Mouse (Mus musculus): ENCODE results near the gene Prss57. TPM values are rescaled to one million over a fixed set of nuclear protein-coding genes. Genes with fewer than 3 reads are reported as not detected.

The Prss57 gene
- polyA plus RNA-seq, 1 experiment from 2014 or later = not detected

GRCm38 (mm10) chr10:79774486-79775279 lies 16.1 kb downstream of the Prss57 start:
- 66% methylated on average over 5 of the region's 5 CpGs for WGBS
- Histone ChIP-seq H3K27me3 (ENCODE audit: control insufficient read depth, insufficient read depth, low read length) (no peaks in the 10 kb centered on the region), H3K9me3 (ENCODE audit: control insufficient read depth, low read depth, low read length) (no peaks in the 10 kb centered on the region), H3K4me3 (ENCODE audit: low read depth, low read length) (no peak overlapping the region), H3K27ac (ENCODE audit: low read length) (no peak overlapping the region), H3K4me2 (replicated peaks; ENCODE audit: low read depth, low read length) (no peak overlapping the region), H3K4me1 (ENCODE audit: control insufficient read depth, insufficient read depth, low read length) (peaks cover 21% of the 10 kb centered on the region), H3K36me3 (ENCODE audit: control insufficient read depth, insufficient read depth, low read length) (no peaks in the 10 kb centered on the region), H3K9ac (replicated peaks; ENCODE audit: low read depth, low read length) (no peak overlapping the region)
- no peak for ATAC-seq (ENCODE audit: insufficient number of reproducible peaks, insufficient read depth, low FRiP score, low read depth)

- Histone ChIP-seq H3K27me3 (ENCODE audit: control insufficient read depth, insufficient read depth, low read length) (no peaks in the 10 kb centered on the region), H3K9me3 (ENCODE audit: control insufficient read depth, low read depth, low read length) (no peaks in the 10 kb centered on the region), H3K27ac (ENCODE audit: low read length) (no peak overlapping the region), H3K9ac (replicated peaks; ENCODE audit: low read depth, low read length) (no peak overlapping the region), H3K4me1 (ENCODE audit: control insufficient read depth, insufficient read depth, low read length) (peaks cover 17% of the 10 kb centered on the region; the same call in 1 of the 2 replicates), H3K4me3 (ENCODE audit: low read depth, low read length) (no peak overlapping the region), H3K4me2 (replicated peaks; ENCODE audit: low read depth, low read length) (no peak overlapping the region), H3K36me3 (ENCODE audit: control insufficient read depth, insufficient read depth, low read length) (no peaks in the 10 kb centered on the region)
- 83% methylated on average over 2 of the region's 2 CpGs for WGBS
- ATAC-seq (ENCODE audit: insufficient number of reproducible peaks, insufficient read depth, low FRiP score, low read depth) = no peak
Measured at GRCm38 (mm10) chr10:79773208-79773607, 17.6 kb downstream of the Prss57 start.

- WGBS = 92% methylated on average over 3 of the region's 3 CpGs
- no peak for ATAC-seq (ENCODE audit: insufficient number of reproducible peaks, insufficient read depth, low FRiP score, low read depth)
- Histone ChIP-seq H3K36me3 (ENCODE audit: control insufficient read depth, insufficient read depth, low read length) (no peaks in the 10 kb centered on the region), H3K9me3 (ENCODE audit: control insufficient read depth, low read depth, low read length) (no peaks in the 10 kb centered on the region), H3K4me1 (ENCODE audit: control insufficient read depth, insufficient read depth, low read length) (peaks cover 13% of the 10 kb centered on the region; the same call in 1 of the 2 replicates), H3K9ac (replicated peaks; ENCODE audit: low read depth, low read length) (no peak overlapping the region), H3K27me3 (ENCODE audit: control insufficient read depth, insufficient read depth, low read length) (no peaks in the 10 kb centered on the region), H3K27ac (ENCODE audit: low read length) (no peak overlapping the region), H3K4me2 (replicated peaks; ENCODE audit: low read depth, low read length) (no peak overlapping the region), H3K4me3 (ENCODE audit: low read depth, low read length) (no peak overlapping the region)
Measured at GRCm38 (mm10) chr10:79772320-79772719, 18.4 kb downstream of the Prss57 start.

GRCm38 (mm10) chr10:79769329-79769728 lies 21.4 kb downstream of the Prss57 start:
- no peak overlapping the region for H3K27ac ChIP-seq (ENCODE audit: low read length)
- H3K4me1 ChIP-seq (ENCODE audit: control insufficient read depth, insufficient read depth, low read length) = peaks cover 24% of the 10 kb centered on the region
- no peak overlapping the region for H3K9ac ChIP-seq (replicated peaks; ENCODE audit: low read depth, low read length)
- H3K4me2 ChIP-seq (replicated peaks; ENCODE audit: low read depth, low read length) = no peak overlapping the region
- no peaks in the 10 kb centered on the region for H3K9me3 ChIP-seq (ENCODE audit: control insufficient read depth, low read depth, low read length)
- no peaks in the 10 kb centered on the region for H3K36me3 ChIP-seq (ENCODE audit: control insufficient read depth, insufficient read depth, low read length)
- ATAC-seq (ENCODE audit: insufficient number of reproducible peaks, insufficient read depth, low FRiP score, low read depth) = no peak
- no peaks in the 10 kb centered on the region for H3K27me3 ChIP-seq (ENCODE audit: control insufficient read depth, insufficient read depth, low read length)
- WGBS = 13% methylated on average over 4 of the region's 4 CpGs
- no peak overlapping the region for H3K4me3 ChIP-seq (ENCODE audit: low read depth, low read length)

GRCm38 (mm10) chr10:79768400-79768799 lies 22.4 kb downstream of the Prss57 start:
- Histone ChIP-seq H3K27me3 (ENCODE audit: control insufficient read depth, insufficient read depth, low read length) (no peaks in the 10 kb centered on the region), H3K4me2 (replicated peaks; ENCODE audit: low read depth, low read length) (no peak overlapping the region), H3K9me3 (ENCODE audit: control insufficient read depth, low read depth, low read length) (no peaks in the 10 kb centered on the region), H3K4me3 (ENCODE audit: low read depth, low read length) (no peak overlapping the region), H3K27ac (ENCODE audit: low read length) (no peak overlapping the region), H3K9ac (replicated peaks; ENCODE audit: low read depth, low read length) (no peak overlapping the region), H3K36me3 (ENCODE audit: control insufficient read depth, insufficient read depth, low read length) (no peaks in the 10 kb centered on the region), H3K4me1 (ENCODE audit: control insufficient read depth, insufficient read depth, low read length) (peaks cover 26% of the 10 kb centered on the region)
- 1% methylated on average over 5 of the region's 5 CpGs for WGBS
- ATAC-seq (ENCODE audit: insufficient number of reproducible peaks, insufficient read depth, low FRiP score, low read depth) = no peak

- Histone ChIP-seq H3K36me3 (ENCODE audit: control insufficient read depth, insufficient read depth, low read length) (no peaks in the 10 kb centered on the region), H3K27ac (ENCODE audit: low read length) (peak overlapping the region; percentile 79), H3K4me1 (ENCODE audit: control insufficient read depth, insufficient read depth, low read length) (peaks cover 26% of the 10 kb centered on the region), H3K9me3 (ENCODE audit: control insufficient read depth, low read depth, low read length) (no peaks in the 10 kb centered on the region), H3K4me2 (replicated peaks; ENCODE audit: low read depth, low read length) (peak overlapping the region; percentile 92), H3K4me3 (ENCODE audit: low read depth, low read length) (peak overlapping the region; percentile 92), H3K27me3 (ENCODE audit: control insufficient read depth, insufficient read depth, low read length) (no peaks in the 10 kb centered on the region), H3K9ac (replicated peaks; ENCODE audit: low read depth, low read length) (no peak overlapping the region; the same call in 1 of the 2 replicates)
- WGBS = 9% methylated on average over 39 of the region's 40 CpGs
- ATAC-seq (ENCODE audit: insufficient number of reproducible peaks, insufficient read depth, low FRiP score, low read depth) = peak; percentile 77
Measured at GRCm38 (mm10) chr10:79767372-79768244, 23.2 kb downstream of the Prss57 start.

- Histone ChIP-seq H3K27me3 (ENCODE audit: control insufficient read depth, insufficient read depth, low read length) (no peaks in the 10 kb centered on the region), H3K4me2 (replicated peaks; ENCODE audit: low read depth, low read length) (peak within 1 kb of the TSS; percentile 92), H3K9me3 (ENCODE audit: control insufficient read depth, low read depth, low read length) (no peaks in the 10 kb centered on the region), H3K27ac (ENCODE audit: low read length) (peak within 1 kb of the TSS; percentile 87), H3K4me1 (ENCODE audit: control insufficient read depth, insufficient read depth, low read length) (peaks cover 26% of the 10 kb centered on the region), H3K4me3 (ENCODE audit: low read depth, low read length) (peak within 1 kb of the TSS; percentile 92), H3K36me3 (ENCODE audit: control insufficient read depth, insufficient read depth, low read length) (peaks cover 8% of the 10 kb centered on the region), H3K9ac (replicated peaks; ENCODE audit: low read depth, low read length) (peak within 1 kb of the TSS; percentile 93)
- peak; percentile 92 for ATAC-seq (ENCODE audit: insufficient number of reproducible peaks, insufficient read depth, low FRiP score, low read depth)
- WGBS = under 1% methylated on average over 101 of the region's 101 CpGs
Measured at GRCm38 (mm10) chr10:79766508-79767325, 24.0 kb downstream of the Prss57 start, which contains the start of gene Rnf126. Gene Rnf126, minus strand, starts transcription at chr10:79766952.
